Mouse (Mus musculus) stomach, postnatal 0 days (tissue): Measurements from ENCODE around the gene Tedc1. TPM values are rescaled to one million over a fixed set of nuclear protein-coding genes. Genes with fewer than 3 reads are reported as not detected.

ENCODE experiments used
- ATAC-seq: fragments of 200-750 bp; cut with Nextera tagmentation; 2 replicates; pipeline ENCODE4 v1.8.0; 2017; ENCODE audit not compliant: low FRiP score, low TSS enrichment
- DNase-seq: peaks from one replicate; pipeline ENCODE4 v3.0.0-alpha.2; 2016; ENCODE audit warnings: low spot score
- H3K27ac ChIP-seq: fragments of 300-500 bp; sonication (generic); replicated peaks from 2 replicates; pipeline ENCODE4 v1.5.1; 2014; ENCODE audit warnings: mild to moderate bottlenecking, control low read depth
- H3K27me3 ChIP-seq: fragments of 300-500 bp; sonication (generic); 2 replicates; pipeline ENCODE4 v1.6.1; 2014; ENCODE audit warnings: low read length; ENCODE audit not compliant: control insufficient read depth, insufficient read depth
- H3K36me3 ChIP-seq: fragments of 300-500 bp; sonication (generic); 2 replicates; pipeline ENCODE4 v1.6.1; 2014; ENCODE audit warnings: low read length, mixed read lengths; ENCODE audit not compliant: control insufficient read depth, insufficient read depth
- H3K4me1 ChIP-seq: fragments of 300-500 bp; sonication (generic); replicated peaks from 2 replicates; pipeline ENCODE4 v1.6.1; 2014; ENCODE audit warnings: antibody characterized with exemption; ENCODE audit not compliant: control insufficient read depth, insufficient read depth
- H3K4me2 ChIP-seq: fragments of 300-500 bp; sonication (generic); replicated peaks from 2 replicates; pipeline ENCODE4 v1.6.1; 2014; ENCODE audit warnings: low read depth, mild to moderate bottlenecking, control low read depth, moderate library complexity
- H3K4me3 ChIP-seq: fragments of 300-500 bp; sonication (generic); 2 replicates; pipeline ENCODE4 v1.5.1; 2014; ENCODE audit warnings: low read depth, low read length, control low read depth
- H3K9ac ChIP-seq: fragments of 300-500 bp; sonication (generic); 2 replicates; pipeline ENCODE4 v1.6.1; 2014; ENCODE audit warnings: mild to moderate bottlenecking, low read length, control low read depth, mixed read lengths
- H3K9me3 ChIP-seq: fragments of 300-500 bp; sonication (generic); 2 replicates; pipeline ENCODE4 v1.6.1; 2016; ENCODE audit warnings: low read length; ENCODE audit not compliant: control insufficient read depth
- CTCF ChIP-seq: IDR thresholded peaks from 2 replicates; pipeline ENCODE4 v1.5.1; 2016; ENCODE audit warnings: antibody characterized with exemption, low read depth, mild to moderate bottlenecking, moderate library complexity
- EP300 ChIP-seq: optimal IDR thresholded peaks from 2 replicates; pipeline ENCODE3; 2016; ENCODE audit warnings: antibody characterized with exemption
- WGBS: fragments of 180-500 bp; shearing (Covaris S2); extraction: QIAGEN DNeasy Blood & Tissue Kit; methylation state at CpG from one replicate; pipeline ENCODE4 v1.1.7; 2014; 5-methylcytosine and 5-hydroxymethylcytosine counted together
- polyA plus RNA-seq: library from polyadenylated mRNA; unstranded; fragments of >200 nt; fragmentation: Nextera tagmentation; extraction: Ambion mirVana; gene quantifications from 2 replicates; pipeline ENCODE4 v1.2.1, GENCODE M21; 2015

Tedc1 gene
- polyA plus RNA-seq, 1 experiment from 2014 or later: 6.0 TPM

DNA sequence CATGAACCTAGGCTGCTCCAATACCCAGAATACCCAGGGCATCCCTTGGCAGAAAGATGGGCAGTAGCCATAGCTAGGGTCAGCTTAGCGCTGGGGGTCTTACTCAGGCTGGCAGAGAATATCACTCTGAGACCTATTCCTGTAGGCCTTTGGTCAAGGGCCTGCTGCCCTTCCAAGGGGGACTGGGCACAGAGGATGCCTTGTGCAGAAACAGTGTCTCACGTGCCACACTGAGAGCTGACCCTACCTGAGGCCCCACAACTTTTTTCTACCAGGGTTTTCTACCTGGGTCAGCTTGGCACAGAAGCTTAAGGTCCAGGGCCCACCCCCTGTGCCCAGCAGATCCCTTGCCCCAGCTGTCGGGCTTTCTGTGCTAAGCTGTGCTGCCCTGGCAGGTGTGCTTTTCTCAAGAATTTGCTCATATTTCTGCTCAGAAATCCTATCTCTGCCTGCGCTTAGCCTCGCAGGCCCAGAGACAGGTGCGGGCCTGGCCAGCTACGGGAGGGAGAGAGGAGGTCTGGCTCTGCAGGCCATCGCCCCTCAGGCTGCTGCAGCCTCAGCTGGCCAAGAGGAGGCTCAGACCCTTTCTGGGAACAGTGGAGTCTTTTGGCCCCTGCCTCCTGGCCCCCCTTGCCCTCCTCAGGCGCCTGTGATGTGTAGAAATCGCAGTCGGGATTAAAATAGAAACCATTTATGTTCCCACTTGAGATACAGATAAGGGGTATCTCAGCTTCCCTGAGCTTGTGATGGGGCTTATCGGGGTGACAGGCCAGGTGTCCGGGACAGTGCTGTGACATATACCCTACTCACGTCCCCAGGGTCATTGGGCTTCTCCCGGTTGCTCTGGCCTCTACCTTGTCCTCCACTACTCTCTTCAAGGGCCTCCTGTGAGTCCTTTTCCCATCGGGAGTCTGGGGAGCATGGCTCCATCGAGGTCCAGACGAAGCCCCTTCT is 18.7 kb upstream of the Tedc1 start:
- no peak overlapping the region for H3K4me2 ChIP-seq
- ATAC-seq: no peak
- 87% methylated on average over 18 of the region's 18 CpGs for WGBS
- H3K4me1 ChIP-seq: peaks cover 6% of the 10 kb centered on the region; the same call in 1 of the 2 replicates
- no peaks in the 10 kb centered on the region for H3K27me3 ChIP-seq
- H3K27ac ChIP-seq: no peak overlapping the region
- no peaks in the 10 kb centered on the region for H3K9me3 ChIP-seq
- DNase-seq: no peak
- H3K36me3 ChIP-seq: peaks cover 25% of the 10 kb centered on the region
- TF ChIP-seq EP300: no peak
- TF ChIP-seq CTCF: no peak
- no peak overlapping the region for H3K4me3 ChIP-seq
- H3K9ac ChIP-seq: no peak overlapping the region

DNA sequence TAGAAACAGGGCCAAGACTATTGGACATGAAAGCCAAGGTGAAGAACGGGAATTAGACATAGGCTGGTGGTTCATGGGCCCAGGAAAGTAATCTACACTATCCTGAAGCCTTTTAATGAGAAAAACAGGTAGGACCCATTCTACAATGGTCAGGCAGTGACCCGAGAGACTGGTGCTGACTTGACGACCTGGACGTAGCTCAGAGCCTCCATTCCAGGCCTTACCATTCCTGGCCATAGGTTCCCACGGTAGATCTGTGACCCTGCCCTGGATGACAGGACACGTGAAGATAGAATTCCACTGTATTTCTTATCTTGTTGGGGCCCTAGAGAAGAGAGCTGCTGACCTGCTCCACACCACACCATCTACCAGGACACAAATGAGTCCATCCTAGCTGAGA is 17.9 kb upstream of the Tedc1 start:
- peaks cover 23% of the 10 kb centered on the region for H3K36me3 ChIP-seq
- ATAC-seq (no peak), DNase-seq (no peak)
- peaks cover 6% of the 10 kb centered on the region; the same call in 1 of the 2 replicates for H3K4me1 ChIP-seq
- H3K4me2 ChIP-seq: no peak overlapping the region
- no peak for TF ChIP-seq EP300
- no peak for TF ChIP-seq CTCF
- no peaks in the 10 kb centered on the region for H3K9me3 ChIP-seq
- H3K9ac ChIP-seq: no peak overlapping the region
- no peaks in the 10 kb centered on the region for H3K27me3 ChIP-seq
- no peak overlapping the region for H3K4me3 ChIP-seq
- no peak overlapping the region for H3K27ac ChIP-seq
- whole genome bisulfite sequencing: 82% methylated on average over 6 of the region's 6 CpGs

DNA sequence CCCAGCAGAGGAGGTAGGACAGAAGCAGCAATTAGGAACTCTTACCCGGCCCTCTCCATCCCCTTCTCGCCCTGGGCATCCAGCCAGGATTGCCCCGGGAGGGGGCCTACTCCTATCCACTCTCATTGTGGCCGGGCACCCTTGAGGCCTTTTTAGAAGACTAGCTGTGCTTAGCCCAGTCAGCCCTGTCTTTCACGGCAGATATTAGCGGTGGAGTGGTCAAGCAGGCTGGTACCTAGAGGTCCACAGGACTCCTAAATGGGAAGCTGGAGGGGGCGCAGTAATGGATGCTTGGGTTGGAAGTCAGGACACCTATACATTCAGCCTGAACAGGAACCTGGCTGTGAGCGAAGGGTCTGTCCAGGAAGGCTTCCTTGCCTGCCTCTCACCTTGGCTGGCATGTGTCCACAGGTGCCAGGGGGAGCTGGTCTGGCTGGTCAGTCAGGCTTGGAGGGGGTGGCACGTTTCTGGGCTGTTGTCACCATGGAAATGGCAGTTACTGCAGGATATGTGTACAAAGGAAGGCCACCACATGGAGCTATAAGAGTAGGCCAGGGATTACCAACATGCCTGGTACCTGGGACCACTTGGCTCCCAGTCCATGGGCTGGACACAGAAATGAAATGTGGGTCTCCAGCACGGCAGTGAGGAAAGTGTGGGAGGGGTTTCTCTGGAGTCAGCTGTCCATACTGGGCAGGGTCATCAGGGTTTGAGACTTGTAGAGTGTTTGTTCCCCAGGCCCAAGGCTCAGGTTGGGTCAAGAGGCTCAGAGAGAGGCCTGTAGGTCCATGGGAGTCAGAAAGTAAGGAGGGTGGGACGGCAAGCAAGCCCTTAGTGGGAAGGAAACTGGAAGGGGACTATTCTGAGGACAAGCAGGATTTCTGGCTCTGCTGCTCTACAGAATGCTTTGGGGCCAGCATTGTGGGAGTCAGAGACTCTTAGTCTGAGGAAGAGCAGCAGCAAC is 17.0 kb upstream of the Tedc1 start:
- ATAC-seq: no peak
- Histone ChIP-seq H3K27me3 (no peaks in the 10 kb centered on the region), H3K9me3 (no peaks in the 10 kb centered on the region), H3K36me3 (peaks cover 21% of the 10 kb centered on the region), H3K9ac (no peak overlapping the region), H3K4me1 (peaks cover 3% of the 10 kb centered on the region; the same call in 1 of the 2 replicates), H3K4me3 (peak overlapping the region; percentile 55), H3K27ac (no peak overlapping the region), H3K4me2 (peak overlapping the region; percentile 78)
- 44% methylated on average over 11 of the region's 11 CpGs for WGBS
- TF ChIP-seq EP300: no peak
- TF ChIP-seq CTCF: no peak
- DNase-seq: peak; percentile 47

DNA sequence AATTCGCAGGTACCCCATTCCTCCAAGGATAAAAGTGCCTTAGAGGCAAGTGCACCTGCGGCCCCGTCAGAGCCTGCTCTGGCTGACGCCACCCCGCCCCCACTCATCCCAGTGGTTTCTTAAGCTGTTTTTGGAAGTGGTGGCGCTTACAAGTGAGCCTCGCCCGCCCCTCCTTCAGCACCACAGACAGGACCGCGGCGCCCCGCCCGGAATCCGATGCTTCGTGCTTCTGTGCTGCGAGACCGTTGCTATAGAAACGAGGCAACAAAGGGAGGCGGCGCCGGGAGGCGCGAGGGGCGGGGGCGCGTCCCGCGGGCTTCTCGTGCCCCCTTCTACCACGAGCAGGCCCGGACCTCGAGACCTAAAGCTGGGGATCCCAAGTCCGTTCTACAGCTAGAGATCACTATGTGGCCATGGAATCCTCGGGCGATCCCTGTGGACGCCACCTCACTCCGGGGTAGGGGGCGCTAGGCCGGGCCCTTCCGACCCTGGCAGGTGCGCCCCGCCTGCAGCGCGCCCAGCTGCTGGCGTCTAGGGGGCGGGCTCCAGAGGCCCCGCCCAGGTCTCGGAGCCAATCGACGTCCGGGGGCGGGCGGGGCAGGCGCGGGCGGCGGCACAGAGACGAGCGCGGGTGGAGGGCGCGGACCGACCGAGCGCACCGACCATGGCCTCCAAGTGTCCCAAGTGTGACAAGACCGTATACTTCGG is 16.2 kb upstream of the Tedc1 start, which contains the start of gene Crip2:
TSS of gene Crip2 (plus strand) at position 329 of the 708 bp plus-strand sequence.
- under 1% methylated on average over 58 of the region's 68 CpGs for WGBS
- peak within 1 kb of the TSS; percentile 55 for H3K4me3 ChIP-seq
- H3K27ac ChIP-seq: peak within 1 kb of the TSS; percentile 82
- peak; percentile 48 for TF ChIP-seq CTCF
- TF ChIP-seq EP300: no peak
- H3K4me1 ChIP-seq: peaks cover 3% of the 10 kb centered on the region; the same call in 1 of the 2 replicates
- DNase-seq (peak; percentile 87), ATAC-seq (peak; percentile 77)
- H3K27me3 ChIP-seq: no peaks in the 10 kb centered on the region
- peak within 1 kb of the TSS; percentile 78 for H3K4me2 ChIP-seq
- H3K9ac ChIP-seq: peak within 1 kb of the TSS; percentile 61
- peaks cover 18% of the 10 kb centered on the region for H3K36me3 ChIP-seq
- H3K9me3 ChIP-seq: no peaks in the 10 kb centered on the region
